Mouse (Mus musculus) ES-Bruce4 (cell line): ENCODE data around the gene Aqr.

Source experiments
- CTCF ChIP-seq: IDR thresholded peaks from one replicate; pipeline ENCODE4 v1.8.1; 2011; ENCODE audit warnings: low read depth, low read length
- EP300 ChIP-seq: IDR thresholded peaks from 2 replicates; pipeline ENCODE4 v1.6.1; 2011; ENCODE audit warnings: low read depth, low read length; ENCODE audit not compliant: insufficient read depth
- POLR2A ChIP-seq: IDR thresholded peaks from one replicate; pipeline ENCODE4 v1.8.1; 2011; ENCODE audit warnings: low read length; ENCODE audit not compliant: insufficient read depth

DNA sequence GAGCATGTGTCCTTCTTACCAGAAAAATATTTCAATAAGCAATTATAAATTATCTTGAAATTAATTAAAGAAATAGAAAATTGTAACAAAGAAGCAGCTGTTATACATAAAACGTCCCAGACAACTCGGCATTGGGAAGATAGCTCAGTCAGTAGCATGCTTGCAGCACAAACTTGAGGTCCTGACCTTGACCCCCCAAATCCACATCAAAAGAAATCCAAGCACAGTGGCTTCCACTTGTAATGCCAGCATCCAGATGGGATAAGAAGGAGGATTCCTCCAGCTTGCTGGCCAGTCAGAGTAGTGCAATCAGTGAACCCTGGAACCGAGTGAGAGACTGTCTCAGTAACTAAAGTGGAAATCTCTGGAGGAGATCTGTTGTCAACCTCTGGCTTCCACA is 120.6 kb downstream of the Aqr start:
- TF ChIP-seq POLR2A (no peak), EP300 (no peak), CTCF (no peak)
